ENCODE assay signal across 22 mouse cellular contexts in genomic region chr6:38515201-38515600, GRCm38 (mm10).
"Had no signal": no experiment of that assay in that cellular context is flagged by ENCODE, and none has a peak within 500 bp of the region (broad histone marks: within the 10 kb centered on the region; RNA-seq: fewer than 3 reads in every experiment).

No protein-coding gene starts in this region.

- H3K4me2 ChIP-seq: limb, embryonic 13.5 days; liver, embryonic 11.5 days; lung, embryonic 14.5 days; midbrain, embryonic 12.5 days; midbrain, embryonic 15.5 days; neural tube, embryonic 12.5 days; neural tube, embryonic 15.5 days; stomach, embryonic 15.5 days had no signal

- H3K4me3 ChIP-seq: layer of hippocampus, adult 2 months; limb, embryonic 10.5 days; limb, embryonic 13.5 days; midbrain, embryonic 12.5 days; midbrain, embryonic 15.5 days; neural tube, embryonic 12.5 days; neural tube, embryonic 15.5 days; stomach, embryonic 15.5 days had no signal

- ATAC-seq: liver, postnatal 0 days; lung, postnatal 0 days; midbrain, embryonic 15.5 days had no signal

- H3K27me3 ChIP-seq: limb, embryonic 13.5 days; midbrain, embryonic 12.5 days; midbrain, embryonic 15.5 days; neural tube, embryonic 12.5 days; neural tube, embryonic 15.5 days; stomach, embryonic 15.5 days had no signal

- H3K9me3 ChIP-seq: limb, embryonic 10.5 days; limb, embryonic 13.5 days; midbrain, embryonic 12.5 days; midbrain, embryonic 15.5 days; neural tube, embryonic 12.5 days; neural tube, embryonic 15.5 days; stomach, embryonic 15.5 days had no signal

- H3K4me1 ChIP-seq: limb, embryonic 10.5 days; limb, embryonic 13.5 days; midbrain, embryonic 12.5 days; midbrain, embryonic 15.5 days; neural tube, embryonic 12.5 days; neural tube, embryonic 15.5 days; stomach, embryonic 15.5 days had no signal

- DNase-seq: kidney, postnatal 25 days; layer of hippocampus, adult 9-11 months; liver, postnatal 0 days; lung, embryonic 14.5 days; retina, postnatal 1 day; right cerebral cortex, postnatal 25 days; spleen, adult 18-20 months; thymus, adult 18-20 months; thymus, postnatal 4 days had no signal

- H3K36me3 ChIP-seq: midbrain, embryonic 15.5 days; neural tube, embryonic 12.5 days; stomach, embryonic 15.5 days had no signal

- H3K9ac ChIP-seq: limb, embryonic 13.5 days; liver, embryonic 14.5 days; liver, postnatal 0 days; lung, embryonic 14.5 days; midbrain, embryonic 12.5 days; midbrain, embryonic 15.5 days; neural tube, embryonic 12.5 days; neural tube, embryonic 15.5 days; stomach, embryonic 15.5 days had no signal

- H3K27ac ChIP-seq: kidney, postnatal 0 days; layer of hippocampus, adult 2 months; limb, embryonic 10.5 days; limb, embryonic 13.5 days; liver, embryonic 14.5 days; macrophage; midbrain, embryonic 12.5 days; midbrain, embryonic 15.5 days; neural tube, embryonic 12.5 days; neural tube, embryonic 15.5 days; stomach, embryonic 15.5 days had no signal
